Mouse (Mus musculus): ENCODE data around the gene Nipal1. TPM values are rescaled to one million over a fixed set of nuclear protein-coding genes. Genes with fewer than 3 reads are reported as not detected.

Nipal1 gene
- 1 to 10 TPM in 4 of 26 experiments, under 1 TPM in 2, not detected in 20; 0.26 to 4.3 (median 1.4) TPM for total RNA-seq (2018; cell fraction: chromatin; rRNA removed)
- 1 to 10 TPM in 3 of 26 experiments, under 1 TPM in 7, not detected in 16; 0.03 to 2.8 (median 0.12) TPM for total RNA-seq (2018; cell fraction: cytosol; rRNA removed)
- 1 to 10 TPM in 4 of 26 experiments, under 1 TPM in 4, not detected in 18; 0.12 to 6.2 (median 1.2) TPM for total RNA-seq (2018; cell fraction: nucleus; rRNA removed)
- not detected in 3 replicates for polyA plus RNA-seq (2018)

GRCm38 (mm10) chr5:72647418-72647907 lies at the start of gene Nipal1:
TSS of gene Nipal1 (plus strand) at chr5:72647795.
- Histone ChIP-seq H3K79me2 (ENCODE audit: inconsistent target) (no peaks in the 10 kb centered on the region), H3K27ac (no peak within 1 kb of the TSS), H3K36me3 (ENCODE audit: inconsistent target) (no peaks in the 10 kb centered on the region), H3K4me3 (ENCODE audit: inconsistent target) (peak within 1 kb of the TSS; percentile 22)
- 1% methylated on average over 25 of the region's 25 CpGs for WGBS (ENCODE audit: missing documents)

GRCm38 (mm10) chr5:72601006-72601405 lies 46.6 kb upstream of the Nipal1 start:
- 15% methylated on average over 5 of the region's 5 CpGs for WGBS (ENCODE audit: missing documents)
- Histone ChIP-seq H3K36me3 (ENCODE audit: inconsistent target) (no peaks in the 10 kb centered on the region), H3K79me2 (ENCODE audit: inconsistent target) (no peaks in the 10 kb centered on the region), H3K27ac (no peak overlapping the region), H3K4me3 (ENCODE audit: inconsistent target) (no peak overlapping the region)

GRCm38 (mm10) chr5:72603138-72603537 lies 44.5 kb upstream of the Nipal1 start:
- no peaks in the 10 kb centered on the region for H3K79me2 ChIP-seq (ENCODE audit: inconsistent target)
- WGBS (ENCODE audit: missing documents), result 100% methylated on average over 4 of the region's 4 CpGs
- H3K27ac ChIP-seq, result no peak overlapping the region
- H3K36me3 ChIP-seq (ENCODE audit: inconsistent target), result no peaks in the 10 kb centered on the region
- no peak overlapping the region for H3K4me3 ChIP-seq (ENCODE audit: inconsistent target)

GRCm38 (mm10) chr5:72617413-72617812 lies 30.2 kb upstream of the Nipal1 start:
- H3K79me2 ChIP-seq (ENCODE audit: inconsistent target), result no peaks in the 10 kb centered on the region
- H3K27ac ChIP-seq, result no peak overlapping the region
- 56% methylated on average over 4 of the region's 4 CpGs for WGBS (ENCODE audit: missing documents)
- no peaks in the 10 kb centered on the region for H3K36me3 ChIP-seq (ENCODE audit: inconsistent target)
- H3K4me3 ChIP-seq (ENCODE audit: inconsistent target), result no peak overlapping the region

- no peaks in the 10 kb centered on the region for H3K36me3 ChIP-seq (ENCODE audit: inconsistent target)
- H3K4me3 ChIP-seq (ENCODE audit: inconsistent target), result no peak overlapping the region
- H3K79me2 ChIP-seq (ENCODE audit: inconsistent target), result no peaks in the 10 kb centered on the region
- no peak overlapping the region for H3K27ac ChIP-seq
- 100% methylated on average over 1 of the region's 1 CpGs for WGBS (ENCODE audit: missing documents)
Measured at GRCm38 (mm10) chr5:72621022-72621421, 26.6 kb upstream of the Nipal1 start.

- Histone ChIP-seq H3K79me2 (ENCODE audit: inconsistent target) (no peaks in the 10 kb centered on the region), H3K36me3 (ENCODE audit: inconsistent target) (no peaks in the 10 kb centered on the region), H3K4me3 (ENCODE audit: inconsistent target) (no peak overlapping the region), H3K27ac (no peak overlapping the region)
- WGBS (ENCODE audit: missing documents), result 92% methylated on average over 6 of the region's 6 CpGs
Measured at GRCm38 (mm10) chr5:72630026-72630425, 17.6 kb upstream of the Nipal1 start.

GRCm38 (mm10) chr5:72634791-72635271 lies 12.8 kb upstream of the Nipal1 start:
- Histone ChIP-seq H3K27ac (no peak overlapping the region), H3K79me2 (ENCODE audit: inconsistent target) (no peaks in the 10 kb centered on the region), H3K4me3 (ENCODE audit: inconsistent target) (no peak overlapping the region), H3K36me3 (ENCODE audit: inconsistent target) (no peaks in the 10 kb centered on the region)
- WGBS (ENCODE audit: missing documents), result 38% methylated on average over 9 of the region's 9 CpGs

- WGBS (ENCODE audit: missing documents), result 4% methylated on average over 3 of the region's 3 CpGs
- Histone ChIP-seq H3K79me2 (ENCODE audit: inconsistent target) (no peaks in the 10 kb centered on the region), H3K4me3 (ENCODE audit: inconsistent target) (no peak overlapping the region), H3K36me3 (ENCODE audit: inconsistent target) (no peaks in the 10 kb centered on the region), H3K27ac (no peak overlapping the region)
Measured at GRCm38 (mm10) chr5:72636122-72636521, 11.5 kb upstream of the Nipal1 start.

- no peaks in the 10 kb centered on the region for H3K36me3 ChIP-seq (ENCODE audit: inconsistent target)
- no peak overlapping the region for H3K4me3 ChIP-seq (ENCODE audit: inconsistent target)
- WGBS (ENCODE audit: missing documents), result 73% methylated on average over 3 of the region's 3 CpGs
- H3K27ac ChIP-seq, result no peak overlapping the region
- no peaks in the 10 kb centered on the region for H3K79me2 ChIP-seq (ENCODE audit: inconsistent target)
Measured at GRCm38 (mm10) chr5:72636576-72636975, 11.0 kb upstream of the Nipal1 start.

- Histone ChIP-seq H3K4me3 (ENCODE audit: inconsistent target) (no peak overlapping the region), H3K27ac (no peak overlapping the region), H3K79me2 (ENCODE audit: inconsistent target) (no peaks in the 10 kb centered on the region), H3K36me3 (ENCODE audit: inconsistent target) (no peaks in the 10 kb centered on the region)
- 88% methylated on average over 1 of the region's 1 CpGs for WGBS (ENCODE audit: missing documents)
Measured at GRCm38 (mm10) chr5:72640072-72640471, 7.5 kb upstream of the Nipal1 start.

- Histone ChIP-seq H3K36me3 (ENCODE audit: inconsistent target) (no peaks in the 10 kb centered on the region), H3K79me2 (ENCODE audit: inconsistent target) (no peaks in the 10 kb centered on the region), H3K27ac (no peak overlapping the region), H3K4me3 (ENCODE audit: inconsistent target) (no peak overlapping the region)
- 91% methylated on average over 7 of the region's 7 CpGs for WGBS (ENCODE audit: missing documents)
Measured at GRCm38 (mm10) chr5:72643655-72644054, 3.9 kb upstream of the Nipal1 start.

- 82% methylated on average over 1 of the region's 1 CpGs for WGBS (ENCODE audit: missing documents)
Measured at GRCm38 (mm10) chr5:72644175-72644574, 3.4 kb upstream of the Nipal1 start, which contains the start of gene Cnga1. TSS of gene Cnga1 (minus strand) at chr5:72644275.

GRCm38 (mm10) chr5:72646131-72646530 lies 1.5 kb upstream of the Nipal1 start:
- 30% methylated on average over 10 of the region's 10 CpGs for WGBS (ENCODE audit: missing documents)
- no peak overlapping the region for H3K27ac ChIP-seq

More at GRCm38 (mm10) chr5:72644175-72644574, 3.4 kb upstream of the Nipal1 start, which contains the start of gene Cnga1:
- H3K27ac ChIP-seq, result no peak within 1 kb of the TSS
- H3K4me3 ChIP-seq (ENCODE audit: inconsistent target), result no peak within 1 kb of the TSS
- H3K36me3 ChIP-seq (ENCODE audit: inconsistent target), result no peaks in the 10 kb centered on the region
- no peaks in the 10 kb centered on the region for H3K79me2 ChIP-seq (ENCODE audit: inconsistent target)

GRCm38 (mm10) chr5:72646996-72647395 lies 599 bp upstream of the Nipal1 start:
- Histone ChIP-seq H3K79me2 (ENCODE audit: inconsistent target) (no peaks in the 10 kb centered on the region), H3K4me3 (ENCODE audit: inconsistent target) (peak overlapping the region; percentile 22), H3K36me3 (ENCODE audit: inconsistent target) (no peaks in the 10 kb centered on the region), H3K27ac (no peak overlapping the region)
- 31% methylated on average over 10 of the region's 10 CpGs for WGBS (ENCODE audit: missing documents)

More at GRCm38 (mm10) chr5:72646131-72646530, 1.5 kb upstream of the Nipal1 start:
- no peak overlapping the region for H3K4me3 ChIP-seq (ENCODE audit: inconsistent target)
- H3K36me3 ChIP-seq (ENCODE audit: inconsistent target), result no peaks in the 10 kb centered on the region
- H3K79me2 ChIP-seq (ENCODE audit: inconsistent target), result no peaks in the 10 kb centered on the region

GRCm38 (mm10) chr5:72647958-72648595 lies 482 bp downstream of the Nipal1 start:
- no peaks in the 10 kb centered on the region for H3K79me2 ChIP-seq (ENCODE audit: inconsistent target)
- no peak overlapping the region for H3K27ac ChIP-seq
- no peaks in the 10 kb centered on the region for H3K36me3 ChIP-seq (ENCODE audit: inconsistent target)
- peak overlapping the region; percentile 22 for H3K4me3 ChIP-seq (ENCODE audit: inconsistent target)
- 14% methylated on average over 18 of the region's 18 CpGs for WGBS (ENCODE audit: missing documents)
